Mouse (Mus musculus): ENCODE results near the gene Gucy1b1.

Gene Gucy1b1

DNA sequence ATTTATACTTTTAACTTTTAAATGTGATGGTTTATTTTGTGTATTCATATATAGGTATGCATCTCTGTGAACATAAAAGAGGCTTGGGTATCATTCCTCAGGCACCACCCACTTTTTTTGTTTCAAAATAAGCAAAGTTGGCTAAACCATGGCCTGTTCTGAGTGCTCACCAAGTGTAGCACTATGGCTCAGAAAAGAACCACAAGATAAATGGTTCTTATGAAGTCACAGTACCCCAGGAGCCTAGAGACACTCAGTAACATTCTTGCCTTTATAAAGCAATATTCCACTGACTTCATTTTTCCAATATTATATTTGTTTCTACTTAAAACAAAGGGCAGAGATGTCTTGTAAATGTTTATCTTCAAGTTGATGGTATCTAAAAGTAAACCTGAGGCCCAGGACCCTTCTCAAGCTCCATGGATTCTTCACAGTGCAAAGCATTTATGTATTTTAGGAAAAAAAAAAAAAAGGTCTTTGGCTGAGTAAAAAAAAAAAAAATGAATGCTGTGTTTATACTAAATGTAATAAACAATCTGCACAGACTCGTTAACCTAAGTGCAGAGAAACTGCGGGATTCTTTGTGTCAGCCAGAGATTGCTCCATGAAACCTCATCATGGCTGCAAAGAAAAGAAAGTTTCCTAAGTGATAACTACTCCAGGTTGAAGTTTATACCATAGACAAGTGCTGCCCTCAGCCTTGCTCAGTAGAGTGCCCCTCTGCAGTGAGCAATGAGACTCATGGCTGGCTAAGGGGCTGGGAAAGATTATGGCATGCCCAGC, 38.0 kb downstream of the Gucy1b1 start:
- DNase-seq (ENCODE audit: extremely low read depth, low read depth): no peak

DNA sequence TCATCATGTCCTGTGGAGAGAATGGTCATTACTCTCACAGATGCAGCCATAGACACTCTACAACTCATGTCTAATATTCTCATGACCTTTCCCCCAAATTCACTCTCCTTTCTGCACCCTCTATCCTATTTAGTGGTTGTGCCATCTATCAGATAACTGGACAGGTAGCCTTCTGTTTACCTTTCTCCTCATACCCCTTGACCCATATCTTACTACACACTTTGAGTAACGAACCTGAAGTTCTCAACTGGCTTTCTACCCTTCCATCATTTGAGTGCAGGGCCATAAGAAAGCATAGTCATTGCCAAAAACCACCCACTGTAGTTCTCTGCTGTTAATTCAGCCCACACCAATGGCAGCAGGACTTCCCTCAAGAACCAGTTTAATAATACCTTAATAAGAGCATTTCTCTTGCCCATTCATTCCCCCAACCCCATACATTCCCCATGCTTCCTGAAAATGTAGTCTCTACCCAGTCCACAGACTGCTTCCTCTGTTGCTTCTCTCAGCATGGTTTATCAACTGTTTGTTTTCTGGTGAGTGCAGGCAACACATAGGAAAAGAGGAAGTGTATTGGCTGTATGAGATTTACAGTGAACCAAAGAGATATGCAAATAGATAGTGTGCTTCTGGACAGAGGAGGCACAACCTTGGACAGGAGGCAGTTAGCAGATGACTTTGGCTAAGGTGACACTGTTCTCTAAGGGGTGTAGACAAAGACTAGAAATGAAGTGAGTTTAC, 44.3 kb downstream of the Gucy1b1 start:
- peak; percentile 26 for DNase-seq (ENCODE audit: extremely low read depth, low read depth)

DNA sequence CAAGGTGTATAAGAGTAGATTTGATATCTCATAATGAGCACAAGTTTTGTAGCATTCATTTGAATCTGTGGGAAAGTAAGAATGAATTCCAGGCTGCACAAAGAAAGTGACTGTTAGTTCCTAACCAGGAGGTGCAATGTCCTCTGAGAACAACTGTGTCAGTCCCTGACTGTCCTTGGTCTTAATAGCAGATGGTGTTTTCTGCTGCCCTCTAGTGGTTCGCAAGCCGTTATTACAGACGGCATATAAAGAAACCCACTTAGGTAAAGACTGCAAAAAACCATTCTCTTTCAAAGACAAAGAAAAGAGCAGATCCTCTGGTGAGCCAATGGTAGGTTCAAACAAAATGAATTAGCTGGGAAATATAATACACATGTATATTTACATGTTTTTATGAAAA, 45.3 kb downstream of the Gucy1b1 start:
- peak; percentile 34 for DNase-seq (ENCODE audit: extremely low read depth, low read depth)

DNA sequence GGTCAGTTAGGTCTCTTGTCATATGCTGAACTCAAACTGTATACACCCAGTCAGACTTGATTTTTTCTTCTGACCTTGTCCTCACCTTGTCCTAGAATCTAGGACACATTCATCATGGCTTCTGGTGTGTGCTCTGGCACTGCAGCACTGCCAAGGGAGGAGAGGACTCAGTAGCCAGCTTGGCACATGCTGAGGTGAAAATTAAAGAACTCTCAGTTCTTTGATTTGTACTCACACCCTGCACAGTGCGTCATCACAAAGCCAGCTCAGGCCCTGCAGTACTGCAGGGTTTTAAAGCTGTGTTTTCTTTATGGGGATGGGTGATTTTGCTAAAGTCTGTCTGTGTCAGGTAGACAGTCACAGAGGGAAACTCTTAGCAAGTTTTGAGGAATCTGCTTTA, 47.2 kb downstream of the Gucy1b1 start:
- no peak for DNase-seq (ENCODE audit: extremely low read depth, low read depth)

DNA sequence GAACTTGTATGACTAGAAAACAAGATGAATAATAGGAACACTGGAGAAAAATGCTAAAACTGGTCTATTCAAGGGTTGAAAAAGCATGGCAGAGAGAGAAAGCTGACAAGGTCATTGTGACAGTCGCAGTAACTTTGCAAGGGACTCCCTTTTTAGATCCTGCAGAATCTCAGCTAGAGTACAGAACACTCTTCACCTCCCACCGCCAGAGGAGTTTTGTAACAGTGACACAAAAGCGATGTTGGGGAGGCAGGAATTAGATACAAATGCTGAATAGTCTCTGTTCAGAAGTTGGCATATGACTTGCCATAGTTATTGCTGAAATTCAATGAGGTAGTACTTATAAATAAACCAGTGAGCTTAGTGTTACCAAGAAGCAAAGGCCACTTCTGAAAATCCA, 51.4 kb downstream of the Gucy1b1 start:
- no peak for DNase-seq (ENCODE audit: extremely low read depth, low read depth)

DNA sequence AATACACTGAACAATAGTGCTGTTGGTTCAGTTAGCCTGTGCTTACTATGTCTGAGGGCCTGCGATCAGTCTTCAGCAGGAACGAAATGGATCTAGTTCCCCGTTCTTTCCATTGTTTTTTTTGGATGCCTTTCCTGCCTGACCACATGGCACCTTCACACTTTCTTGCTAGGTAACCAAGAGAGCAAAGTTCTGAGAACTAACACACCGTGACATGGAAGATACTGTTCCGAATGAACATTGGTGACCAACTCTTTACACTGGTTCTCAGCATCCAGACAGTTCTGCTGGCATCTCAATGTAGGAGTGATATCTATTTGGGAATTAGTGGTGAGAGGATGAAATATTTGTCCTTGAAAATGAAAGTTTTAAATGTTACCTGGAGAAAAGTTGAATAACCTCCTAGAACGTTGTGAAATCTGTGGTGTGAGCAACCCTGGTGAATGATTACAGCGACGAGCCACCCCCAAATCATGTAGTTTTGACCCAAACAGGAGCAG, 52.0 kb downstream of the Gucy1b1 start:
- no peak for DNase-seq (ENCODE audit: extremely low read depth, low read depth)

DNA sequence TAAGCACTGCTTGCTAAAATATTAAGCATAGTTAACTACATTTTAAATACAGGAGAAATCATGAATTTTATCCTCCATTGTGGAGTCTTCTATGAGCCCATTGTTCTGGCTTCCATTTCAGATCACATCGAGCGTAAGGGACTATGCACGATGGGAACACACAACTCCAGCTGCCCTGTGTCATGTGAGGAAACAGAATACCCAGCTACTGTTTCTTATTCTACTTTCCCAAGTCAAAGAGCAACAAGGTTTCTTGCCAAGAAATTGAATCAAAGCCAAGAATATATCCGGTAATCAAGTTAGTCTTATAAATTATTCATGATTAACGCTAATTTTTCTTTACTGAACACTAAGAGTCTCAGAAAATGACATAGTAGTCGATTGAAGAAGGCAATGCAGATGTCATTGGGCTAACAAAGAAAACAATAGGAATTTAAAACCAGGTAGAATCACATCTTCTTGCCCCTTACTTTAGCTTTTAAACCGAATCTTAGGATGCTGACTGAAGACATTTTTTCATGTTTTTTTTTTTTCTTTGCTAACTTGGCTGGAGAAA, 60.3 kb downstream of the Gucy1b1 start:
- DNase-seq (ENCODE audit: extremely low read depth, low read depth): no peak

DNA sequence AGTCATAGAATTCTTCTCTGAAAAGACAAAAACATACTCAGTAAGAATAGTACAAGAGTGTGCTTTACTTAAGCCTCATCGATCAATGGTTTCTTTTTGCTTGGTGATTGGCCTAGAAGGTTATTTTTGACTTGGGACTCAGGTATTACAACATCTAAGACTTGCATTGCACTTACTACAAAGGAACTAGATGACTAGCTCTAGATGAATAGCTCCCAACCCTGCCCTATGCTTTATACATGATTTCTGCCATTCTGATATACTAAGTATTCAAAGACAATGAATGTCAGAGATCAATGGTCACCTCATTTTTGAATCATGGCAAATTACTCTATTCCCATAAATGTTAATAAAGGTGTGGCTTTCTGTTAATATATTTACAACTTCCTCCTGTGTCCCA, 67.5 kb downstream of the Gucy1b1 start:
- DNase-seq (ENCODE audit: extremely low read depth, low read depth): no peak

DNA sequence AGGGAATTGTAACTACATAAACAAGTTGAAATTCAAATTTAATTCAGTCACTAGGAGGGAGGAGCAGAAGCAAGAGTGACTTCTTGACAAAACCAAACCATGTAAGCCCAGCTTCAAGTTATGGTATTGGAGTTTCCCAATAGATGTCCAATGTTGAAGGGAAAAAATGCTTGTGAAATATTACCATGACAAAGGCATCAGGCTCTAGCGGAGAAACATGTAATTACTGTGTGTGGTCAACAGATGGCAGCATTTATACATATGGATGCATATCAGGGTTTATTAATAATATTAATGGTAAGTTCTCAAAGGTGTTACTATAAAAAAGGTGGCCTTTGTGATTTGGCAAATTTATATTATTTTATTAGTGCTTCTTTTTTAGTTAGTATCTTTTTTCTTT, 78.5 kb downstream of the Gucy1b1 start:
- DNase-seq (ENCODE audit: extremely low read depth, low read depth): peak; percentile 46

DNA sequence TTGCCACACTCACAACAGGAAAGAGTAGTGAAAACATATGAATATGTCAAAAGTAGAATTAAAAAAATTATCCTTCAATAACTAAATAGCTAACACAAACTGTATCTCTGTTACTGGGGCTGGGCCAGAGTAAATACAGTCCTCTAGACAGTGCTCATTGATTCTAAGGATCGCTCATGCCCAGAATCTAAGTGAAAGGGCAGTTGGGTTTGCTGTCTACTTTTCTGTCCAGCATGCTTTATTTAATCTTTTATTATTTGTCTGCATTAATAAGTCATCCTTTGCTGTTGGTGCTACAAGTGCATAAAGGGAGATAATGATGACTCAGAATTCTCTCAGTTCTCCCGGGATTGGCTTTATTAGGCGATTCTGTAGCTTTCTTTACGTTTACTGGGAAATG, 79.1 kb downstream of the Gucy1b1 start:
- no peak for DNase-seq (ENCODE audit: extremely low read depth, low read depth)

DNA sequence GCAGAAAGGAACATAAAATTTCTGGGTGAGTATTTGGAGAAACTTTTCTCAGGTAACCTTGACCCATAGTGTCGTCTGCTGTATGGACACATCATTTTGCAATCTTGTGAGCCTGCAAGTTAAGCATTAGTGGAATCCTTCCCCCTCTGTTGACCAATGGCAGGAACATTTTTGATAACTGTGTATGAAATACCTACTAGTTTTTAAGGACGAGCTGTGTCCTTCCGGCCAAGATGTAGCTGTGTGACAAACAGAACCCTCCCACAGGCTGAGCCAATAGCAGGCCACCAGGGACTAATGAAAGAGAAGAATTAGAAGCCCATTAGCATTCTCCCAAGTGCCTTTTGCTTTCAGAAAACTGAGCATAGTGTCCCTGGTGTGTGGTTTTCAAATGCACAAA, 84.0 kb downstream of the Gucy1b1 start:
- no peak for DNase-seq (ENCODE audit: extremely low read depth, low read depth)

DNA sequence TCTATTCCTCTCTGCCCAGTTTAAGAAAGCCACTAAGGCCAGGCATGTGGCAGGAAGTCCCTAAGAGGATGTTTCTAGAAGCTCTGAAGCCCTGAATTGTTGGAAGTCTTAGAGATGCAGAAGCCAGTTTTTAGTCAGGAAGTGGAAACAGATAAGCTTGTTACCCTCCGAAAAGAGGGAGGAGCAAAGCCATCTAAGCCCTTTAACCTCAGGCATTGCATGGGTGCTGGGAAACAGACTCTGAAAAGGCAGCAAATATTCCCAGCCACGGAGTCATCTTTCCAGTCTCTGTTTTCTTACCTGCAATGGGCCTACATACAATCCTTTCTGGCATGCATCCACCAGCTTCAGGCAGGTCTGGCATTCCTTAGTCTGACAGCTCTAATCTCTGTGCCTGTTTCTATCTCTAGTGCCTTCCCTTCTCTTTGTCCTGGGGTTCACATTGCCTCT, 84.8 kb downstream of the Gucy1b1 start:
- peak; percentile 12 for DNase-seq (ENCODE audit: extremely low read depth, low read depth)

DNA sequence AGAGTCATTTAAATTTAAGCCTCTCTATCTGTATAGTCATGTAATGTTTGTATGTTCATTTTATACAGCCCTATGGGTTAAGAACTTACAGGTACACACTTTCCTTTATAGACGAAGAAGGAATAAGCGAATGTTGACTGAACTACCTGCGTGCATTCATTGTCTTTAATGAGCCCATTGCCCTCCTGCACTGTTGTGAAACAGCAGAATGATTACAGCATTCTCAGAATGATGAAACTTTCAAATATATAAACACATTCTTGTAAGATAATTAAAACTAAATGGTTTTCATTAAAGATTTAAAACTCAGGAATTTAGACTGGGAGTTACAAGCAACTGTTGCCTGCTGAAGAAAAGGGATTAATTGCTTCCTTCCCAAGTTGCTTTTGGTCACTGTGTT, 86.9 kb downstream of the Gucy1b1 start:
- DNase-seq (ENCODE audit: extremely low read depth, low read depth): no peak

DNA sequence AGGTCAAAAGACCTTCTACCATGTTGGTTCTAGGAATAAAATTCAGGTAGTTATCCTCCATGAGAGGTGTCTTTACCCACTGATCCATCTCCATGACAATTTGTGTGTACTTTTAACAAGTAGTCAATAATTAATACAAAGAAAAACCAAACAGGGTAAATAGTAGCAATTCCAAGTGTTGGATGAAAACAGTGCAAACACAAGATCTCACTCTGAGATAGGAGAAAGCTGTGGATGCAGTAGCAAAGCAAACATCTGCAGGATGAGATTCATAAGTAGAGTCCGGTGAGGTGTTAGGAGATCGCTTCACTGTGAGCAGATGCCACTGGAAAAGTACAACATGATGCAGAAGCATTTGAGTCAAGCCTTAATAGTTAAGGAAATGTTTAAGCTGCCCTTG, 88.4 kb downstream of the Gucy1b1 start:
- no peak for DNase-seq (ENCODE audit: extremely low read depth, low read depth)

DNA sequence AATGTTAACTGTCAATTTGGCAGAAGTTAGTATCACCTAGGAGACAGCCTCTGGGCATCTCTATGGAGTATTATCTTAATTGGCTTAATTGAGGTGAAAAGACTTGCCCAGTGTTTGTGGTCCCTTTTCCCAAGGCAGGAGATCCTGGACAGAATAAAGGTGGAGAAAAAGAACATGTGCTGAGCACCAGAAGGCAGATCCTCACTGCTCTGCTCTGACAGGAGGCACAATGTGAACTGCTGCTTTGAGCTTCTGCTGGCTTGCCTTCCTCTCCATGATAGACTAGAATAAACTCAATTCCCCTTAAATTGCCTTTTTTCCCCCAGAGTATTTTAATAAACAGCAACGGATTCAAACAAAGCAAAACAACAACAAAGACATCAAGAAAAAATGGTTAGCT, 89.4 kb downstream of the Gucy1b1 start:
- no peak for DNase-seq (ENCODE audit: extremely low read depth, low read depth)

DNA sequence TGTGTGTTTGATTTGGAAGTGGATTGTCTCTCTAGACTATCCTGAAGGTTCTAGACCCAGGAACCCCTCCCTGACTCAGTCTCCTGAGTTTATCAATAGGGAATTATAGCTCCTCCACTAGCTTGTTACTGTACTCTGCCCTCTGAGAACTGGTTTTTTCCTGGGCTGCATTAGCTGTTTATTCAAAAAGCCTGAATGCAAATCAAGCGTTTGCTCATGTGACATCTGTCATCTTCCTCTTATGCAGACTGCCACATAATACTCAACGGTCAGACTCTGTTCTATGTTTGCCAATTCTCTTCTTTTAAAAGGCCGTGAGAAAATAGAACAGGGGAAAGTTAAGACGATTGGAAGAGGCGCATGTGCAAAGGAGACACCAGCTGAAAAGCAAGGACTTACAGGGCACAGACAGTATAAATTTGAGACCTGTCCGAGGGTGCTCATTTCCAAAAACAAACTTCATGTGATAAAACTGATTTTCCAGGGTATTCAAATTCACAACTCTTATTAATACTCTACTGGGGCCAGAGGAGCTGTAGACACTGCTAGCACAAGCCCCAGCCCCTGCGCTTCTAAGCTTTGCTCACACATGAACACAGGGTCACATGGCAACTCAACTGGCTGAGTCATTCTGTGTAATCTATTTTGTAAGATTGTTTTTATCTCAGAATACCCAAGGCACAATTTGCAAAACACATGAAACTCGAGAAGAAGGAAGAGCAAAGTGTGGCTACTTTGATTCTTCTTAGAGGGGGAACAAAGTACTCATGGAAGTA, 91.2 kb downstream of the Gucy1b1 start:
- no peak for DNase-seq (ENCODE audit: extremely low read depth, low read depth)

Measured in MEL-GATA-1-ER (cell line).